Mouse (Mus musculus) urinary bladder, postnatal 36 days (tissue): ENCODE data around the gene Podxl2.

Source experiments
- DNase-seq, 2 experiments: peaks; one replicate each; pipeline ENCODE4 v3.0.0; 2022; ENCODE audit warnings: low spot score in 2 of 2, mixed read lengths in 1 of 2

Gene Podxl2

DNA sequence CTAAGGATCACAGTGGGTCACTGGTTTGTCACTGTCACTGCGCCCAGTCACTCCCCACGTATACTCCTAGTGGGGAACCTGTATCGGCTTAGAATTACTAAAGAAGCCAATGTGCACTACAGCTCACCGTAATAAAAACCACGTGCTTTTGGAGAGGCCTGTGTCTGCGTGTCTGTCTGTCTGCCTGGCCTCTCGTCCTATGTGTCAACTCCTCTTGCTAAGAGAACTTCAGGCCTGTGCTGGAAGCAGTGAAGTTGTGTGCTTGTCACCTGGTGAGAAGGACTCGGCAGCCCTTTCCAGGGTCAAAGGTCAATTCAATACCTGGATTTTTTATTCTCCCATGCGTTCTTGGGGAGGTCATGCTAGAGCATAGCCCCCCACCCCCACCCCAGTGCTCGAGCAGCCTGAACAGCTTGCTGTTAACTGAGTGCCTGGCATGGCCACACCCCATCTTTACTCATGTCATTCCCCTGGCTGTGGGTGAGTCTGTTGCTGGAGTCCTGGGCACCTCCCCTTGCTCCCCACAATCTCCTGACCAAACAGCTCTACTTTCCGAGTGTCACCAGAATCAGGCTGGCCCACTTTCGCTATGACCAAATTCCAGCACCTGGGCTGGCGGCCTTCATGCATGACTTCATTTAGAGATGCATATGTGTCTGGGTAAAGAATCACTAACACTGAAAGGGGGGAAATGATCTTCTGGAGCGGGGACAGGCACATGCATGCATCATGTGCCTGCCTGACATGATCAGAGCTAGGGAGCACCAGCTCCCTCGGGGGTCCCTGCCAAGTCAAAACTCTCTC lies 46.4 kb downstream of the Podxl2 start:
- DNase-seq = no peak

DNA sequence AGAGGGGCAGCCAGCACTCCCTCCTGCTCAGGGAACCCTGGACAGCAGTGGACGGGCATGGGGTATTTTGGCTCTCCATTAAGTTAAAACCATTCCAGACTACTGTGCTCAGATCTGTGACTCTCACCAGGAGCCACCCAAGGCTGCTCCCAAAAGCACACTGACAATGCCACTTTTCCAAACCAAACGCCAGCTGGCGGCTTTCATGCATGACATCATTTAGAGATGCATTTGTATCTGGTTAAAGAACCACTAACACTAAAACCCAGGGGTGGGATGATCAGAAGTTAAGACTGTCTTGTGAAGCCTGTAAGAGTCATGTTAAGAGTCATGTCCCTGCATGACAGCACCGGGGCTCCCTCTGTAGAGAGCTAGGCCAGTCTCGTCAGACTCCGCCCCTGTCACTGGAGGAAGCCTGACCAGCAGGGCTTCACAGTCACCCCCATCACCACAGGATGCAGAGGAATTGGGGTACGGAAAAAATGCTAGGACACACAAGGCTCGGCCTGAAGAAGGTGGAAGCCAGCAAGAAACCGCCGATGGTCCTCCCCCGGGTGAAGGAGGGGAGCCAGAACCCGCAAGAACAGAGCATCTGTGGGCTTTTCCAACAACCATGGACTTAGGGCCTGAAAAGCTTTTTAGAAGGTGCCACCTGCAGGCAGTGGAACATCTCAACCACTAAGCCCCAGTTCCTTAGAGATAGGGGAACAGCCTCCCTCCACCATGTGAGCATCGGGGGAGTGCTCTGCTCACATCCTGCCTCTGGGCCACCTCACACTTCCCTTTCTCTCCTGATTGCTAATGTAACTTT lies 47.2 kb downstream of the Podxl2 start:
- DNase-seq = no peak

DNA sequence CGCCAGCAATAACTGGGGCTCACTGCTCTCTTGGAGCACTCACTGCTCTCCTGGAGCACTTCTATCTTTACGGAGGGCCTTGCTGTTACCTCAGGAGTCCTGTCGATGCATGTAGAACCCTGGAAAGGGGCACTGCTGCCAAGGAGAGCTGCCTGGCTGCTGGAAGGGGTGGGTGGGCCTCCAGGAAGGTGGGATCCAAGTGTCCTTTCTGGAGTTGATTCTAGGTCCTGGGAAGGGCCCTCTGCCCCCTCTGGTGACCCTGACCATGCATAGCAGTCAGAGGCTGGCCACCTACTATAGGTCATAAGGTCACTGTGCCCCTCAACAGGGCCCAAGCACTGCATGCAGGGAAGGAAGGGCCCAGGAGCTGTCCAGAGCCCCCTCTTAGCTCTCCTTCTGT lies 47.9 kb downstream of the Podxl2 start:
- DNase-seq = no peak

DNA sequence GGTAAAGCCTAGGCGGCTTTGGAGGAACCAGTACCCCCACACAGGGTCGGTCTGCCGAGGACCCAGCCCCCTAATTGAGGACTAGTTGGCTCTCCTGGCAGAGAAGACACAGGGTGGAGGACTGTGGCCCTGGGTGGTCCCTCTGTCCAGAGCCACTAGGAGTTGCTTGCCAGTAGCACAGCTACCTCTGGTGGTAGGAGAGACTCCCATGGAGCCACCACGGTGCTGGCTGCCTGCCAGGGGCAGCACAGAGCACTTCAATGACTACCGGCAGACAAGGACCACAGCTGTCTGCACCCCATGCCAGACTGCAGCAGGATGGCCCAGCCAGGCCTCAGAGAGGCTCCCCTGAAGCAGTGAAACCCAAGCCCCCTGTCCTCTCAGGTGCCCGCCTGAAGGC lies 48.3 kb downstream of the Podxl2 start:
- DNase-seq = no peak

DNA sequence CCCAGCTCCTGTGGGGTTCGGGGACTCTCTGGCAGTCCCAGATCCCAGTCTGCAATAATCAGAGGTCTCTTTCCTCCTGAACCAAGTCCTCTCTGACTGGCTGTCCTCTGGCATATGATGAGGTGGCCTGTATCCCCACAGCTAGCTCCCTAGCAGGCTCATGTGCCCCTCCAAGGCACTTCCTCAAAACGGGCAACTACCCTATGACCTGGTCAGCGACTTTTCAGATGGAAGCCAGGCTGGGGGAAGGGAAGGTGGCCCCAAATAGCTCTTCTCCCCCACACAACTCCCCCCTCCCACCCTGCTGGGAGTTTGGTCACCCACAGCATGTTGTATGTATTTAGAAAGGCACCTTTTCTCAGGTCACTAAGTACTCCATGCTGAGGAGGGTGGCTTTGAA lies 48.8 kb downstream of the Podxl2 start:
- DNase-seq = no peak

DNA sequence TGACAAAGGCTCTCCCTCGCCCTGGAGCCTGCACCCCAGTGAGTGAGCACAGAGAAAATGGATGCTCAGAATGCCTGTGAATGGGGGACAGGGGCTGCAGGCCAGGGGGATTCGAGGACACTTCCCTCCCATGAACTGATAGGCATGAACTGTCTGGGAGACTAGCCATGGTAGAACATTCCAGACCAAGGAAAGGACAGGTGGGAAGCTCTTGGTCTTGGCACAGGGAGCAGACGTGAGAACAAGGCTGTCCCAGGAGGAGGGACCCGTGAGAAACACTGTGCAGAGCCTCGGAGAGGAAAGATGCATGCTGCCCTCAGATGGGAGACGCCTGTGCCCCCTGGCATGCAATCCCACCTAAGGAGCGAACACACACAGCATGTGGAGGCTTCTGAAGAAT lies 50.7 kb downstream of the Podxl2 start:
- DNase-seq = no peak

DNA sequence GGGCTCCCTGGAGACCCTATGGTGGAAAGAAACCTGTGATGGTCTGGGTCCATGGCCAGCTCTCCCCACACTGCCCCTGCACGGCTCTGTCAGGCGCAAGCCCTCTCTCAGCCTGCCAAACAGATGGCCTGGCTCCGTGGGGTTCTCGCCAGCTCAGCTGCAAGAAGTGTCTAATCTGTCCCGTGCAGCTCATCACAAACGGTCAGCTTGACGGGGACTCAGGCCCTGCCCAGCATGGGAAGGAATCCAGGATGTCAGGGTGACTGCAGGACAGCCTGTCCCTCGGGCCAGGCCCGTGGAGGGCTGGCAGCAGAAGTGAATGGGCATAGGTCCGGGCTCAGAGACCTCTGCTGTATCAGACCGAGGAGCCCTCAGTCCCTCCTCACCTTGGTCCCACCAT lies 52.9 kb downstream of the Podxl2 start:
- no peak for DNase-seq

DNA sequence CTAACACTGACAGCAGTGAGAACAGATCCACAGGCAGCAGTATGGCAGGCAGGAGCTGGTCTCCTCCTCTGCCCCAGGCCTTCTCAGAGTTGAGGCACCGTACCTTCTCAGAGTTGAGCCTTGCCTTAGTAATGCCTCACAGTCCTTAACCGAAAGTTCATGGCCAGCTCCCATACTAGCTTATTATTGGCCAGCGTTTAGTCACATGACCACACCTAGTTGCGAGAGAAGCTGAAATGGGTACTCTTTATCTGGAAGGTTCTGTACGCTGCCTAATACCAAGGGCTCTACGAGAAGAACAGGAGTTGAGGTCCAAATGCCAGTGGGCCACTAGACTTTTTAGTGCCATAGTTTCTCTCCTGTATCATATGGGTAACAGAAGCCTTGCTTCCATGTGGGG lies 53.5 kb downstream of the Podxl2 start:
- DNase-seq = no peak

DNA sequence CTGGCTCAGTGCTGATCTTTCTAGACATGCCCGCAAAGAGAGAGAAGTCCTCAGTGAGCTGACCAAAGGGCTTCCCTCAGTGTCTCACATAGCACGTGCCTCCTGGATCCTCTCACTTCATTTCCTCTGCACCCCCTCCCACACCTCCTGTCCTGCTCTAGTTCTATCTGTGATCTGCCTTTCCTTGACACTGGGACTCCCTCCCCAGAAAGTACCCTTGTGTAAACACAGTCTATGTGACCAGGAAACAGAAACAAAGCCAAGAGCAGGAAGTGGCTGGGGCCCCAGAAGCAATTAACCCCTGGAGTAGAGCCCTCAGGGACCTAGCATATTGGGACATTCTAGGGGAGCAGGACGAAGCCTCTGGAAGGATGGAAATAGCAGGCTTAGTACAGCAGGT lies 54.0 kb downstream of the Podxl2 start:
- no peak for DNase-seq

DNA sequence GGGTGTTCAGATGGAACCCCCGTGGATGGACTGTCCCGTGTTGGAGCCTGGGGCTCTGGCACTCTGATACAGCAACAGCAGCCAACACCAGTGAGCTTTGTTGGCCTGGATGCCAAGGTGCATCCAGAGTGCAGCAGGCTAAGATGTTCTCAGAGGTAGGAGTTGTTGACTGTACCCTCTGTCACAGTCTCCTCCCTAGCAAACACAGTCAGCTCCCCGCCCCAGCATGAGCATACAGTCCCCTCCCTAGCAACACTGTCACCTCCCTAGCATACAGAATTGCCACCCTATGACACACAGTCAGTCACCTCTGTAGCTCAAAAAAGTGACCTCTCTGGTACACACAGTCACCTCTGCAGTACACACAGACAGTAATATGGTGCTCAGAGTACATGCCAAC lies 57.9 kb downstream of the Podxl2 start:
- DNase-seq = no peak

DNA sequence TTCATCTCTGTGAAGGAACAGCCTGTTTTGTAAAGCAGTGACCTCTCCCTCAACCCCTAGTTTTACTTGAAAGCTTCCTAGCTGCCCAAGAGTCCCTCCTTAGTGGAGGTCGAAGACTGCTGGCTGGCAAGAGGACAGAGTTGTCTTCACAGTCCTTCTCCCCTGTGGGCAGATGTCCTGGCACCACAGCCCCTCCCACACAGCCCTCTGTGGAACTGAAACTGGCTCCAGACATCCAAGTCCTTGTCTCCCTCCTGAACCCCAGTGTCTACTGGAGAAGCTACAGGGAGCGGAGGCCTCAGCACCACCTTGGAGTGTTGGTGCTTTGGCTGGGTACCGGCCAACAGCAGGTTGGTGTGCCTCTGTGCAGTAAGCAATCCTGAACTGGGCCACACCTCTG lies 59.4 kb downstream of the Podxl2 start:
- DNase-seq = no peak

DNA sequence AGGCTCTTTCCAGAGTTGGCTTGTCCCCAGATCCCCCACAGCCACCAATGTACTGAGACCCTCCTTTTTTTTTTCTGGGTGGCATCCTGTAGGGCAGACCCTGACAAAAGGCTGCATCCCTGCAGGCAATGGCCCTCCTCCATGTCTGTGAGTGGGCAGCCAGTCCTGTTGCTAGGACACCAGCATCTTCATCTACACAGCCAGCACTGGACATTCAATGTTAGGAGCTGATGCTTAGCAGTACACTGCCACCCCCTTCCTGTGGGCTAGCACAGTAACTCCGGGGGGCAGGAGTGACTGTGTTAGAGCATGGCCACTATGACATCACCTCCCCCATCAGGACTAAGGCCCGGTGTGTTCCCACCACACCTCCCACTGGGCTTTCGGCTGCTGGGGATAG lies 59.8 kb downstream of the Podxl2 start:
- no peak for DNase-seq

DNA sequence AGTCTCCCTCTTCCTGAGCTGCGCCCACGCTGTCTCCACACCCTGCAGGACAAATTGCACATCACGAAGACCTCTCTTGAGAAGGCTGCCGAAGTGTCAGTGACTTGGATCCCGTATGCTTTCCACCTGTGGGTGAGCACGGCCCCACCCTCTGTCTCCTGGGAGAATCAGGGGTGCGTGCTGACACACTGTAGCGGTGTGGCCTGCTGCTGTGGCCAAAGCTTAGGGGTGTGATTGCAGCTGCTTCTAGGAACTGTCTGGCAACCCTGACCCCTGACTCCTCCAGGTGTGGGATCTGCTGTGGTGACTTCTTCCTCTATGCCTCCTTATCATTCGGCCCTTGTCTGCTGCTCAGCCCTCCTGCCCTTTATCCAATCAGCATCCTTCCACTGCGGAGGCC lies 61.0 kb downstream of the Podxl2 start:
- DNase-seq = no peak

DNA sequence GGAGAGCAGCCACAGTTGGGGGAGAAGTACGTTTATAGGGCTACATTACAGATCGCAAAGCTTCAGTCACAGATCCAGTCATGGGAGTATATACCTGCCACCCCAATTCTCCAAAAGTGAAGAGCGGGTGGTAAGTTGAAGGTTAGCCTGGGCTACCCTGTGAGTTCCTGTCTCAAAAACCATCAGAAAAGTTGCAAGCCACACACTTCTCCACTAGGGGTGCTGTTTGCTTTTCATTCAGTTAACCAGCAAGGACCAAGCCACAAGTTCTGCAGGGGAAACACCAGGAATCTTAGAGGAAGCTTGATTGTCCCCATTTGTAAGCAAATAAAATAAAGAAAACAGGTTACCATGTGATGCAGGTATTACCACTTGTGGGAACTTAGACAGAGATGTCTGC lies 62.0 kb downstream of the Podxl2 start:
- DNase-seq = no peak

DNA sequence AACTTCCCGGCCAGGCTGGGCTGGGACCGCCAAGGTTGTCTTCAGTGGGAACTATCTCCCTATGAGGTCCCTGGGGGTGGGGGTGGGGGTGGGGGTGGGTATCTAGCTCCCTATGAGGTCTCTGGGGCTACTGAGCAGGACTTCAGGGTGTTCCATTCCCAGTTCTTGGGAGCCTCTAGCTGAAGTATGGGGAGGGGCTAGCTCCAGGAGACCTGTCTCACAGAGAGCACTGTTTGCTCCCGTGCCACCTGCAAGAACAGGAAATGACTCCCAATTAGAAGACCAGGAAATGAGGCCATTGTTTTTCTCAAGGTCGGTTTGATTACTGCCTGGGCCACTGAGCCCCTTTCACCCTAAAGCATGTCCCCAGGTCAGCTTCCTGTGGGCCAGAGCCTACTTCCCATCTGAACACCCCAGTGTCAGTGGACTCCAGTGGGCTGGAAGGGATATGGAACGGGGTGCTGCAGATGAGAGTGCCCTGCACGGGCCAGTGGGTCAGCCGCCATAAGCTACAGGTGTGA lies 62.9 kb downstream of the Podxl2 start:
- no peak for DNase-seq

DNA sequence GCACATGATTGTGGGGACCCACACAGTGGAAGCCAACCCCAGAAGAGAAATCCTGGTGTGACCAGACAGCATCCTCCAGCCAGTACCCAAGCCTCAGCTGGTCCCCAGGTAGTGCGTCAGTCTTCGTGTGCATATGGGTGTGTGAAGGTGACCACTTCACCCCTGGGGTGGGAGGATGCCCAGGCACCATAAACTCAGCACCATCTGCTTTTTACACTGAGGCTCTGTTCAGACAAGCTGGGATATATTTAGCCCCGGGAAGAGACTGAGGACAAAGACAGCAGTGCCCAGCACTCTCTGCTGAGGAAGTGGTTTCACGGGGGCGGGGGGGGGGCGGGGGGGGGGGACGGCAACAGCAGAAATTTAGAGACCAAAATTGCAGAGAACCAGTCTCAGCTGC lies 63.4 kb downstream of the Podxl2 start:
- DNase-seq = no peak

DNA sequence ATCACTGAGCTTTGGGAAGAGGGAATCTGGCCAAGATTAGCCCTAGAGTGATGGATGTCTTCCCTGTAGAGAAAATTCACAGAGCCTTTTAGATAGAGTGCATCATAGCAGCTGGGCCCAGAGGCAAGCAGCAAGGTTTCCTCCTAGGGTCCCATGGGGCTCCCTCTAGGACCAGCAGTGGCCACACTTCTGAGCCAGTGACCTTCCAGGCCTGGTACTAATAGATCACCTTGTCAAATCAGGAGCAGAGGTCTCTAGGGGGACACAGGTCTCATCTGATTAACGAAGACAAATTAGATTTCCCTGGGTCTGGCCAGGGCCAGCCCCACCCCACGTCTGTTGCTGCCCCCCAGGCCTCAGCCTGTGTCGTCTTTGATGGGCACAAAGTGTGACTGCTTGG lies 64.6 kb downstream of the Podxl2 start:
- DNase-seq = no peak

DNA sequence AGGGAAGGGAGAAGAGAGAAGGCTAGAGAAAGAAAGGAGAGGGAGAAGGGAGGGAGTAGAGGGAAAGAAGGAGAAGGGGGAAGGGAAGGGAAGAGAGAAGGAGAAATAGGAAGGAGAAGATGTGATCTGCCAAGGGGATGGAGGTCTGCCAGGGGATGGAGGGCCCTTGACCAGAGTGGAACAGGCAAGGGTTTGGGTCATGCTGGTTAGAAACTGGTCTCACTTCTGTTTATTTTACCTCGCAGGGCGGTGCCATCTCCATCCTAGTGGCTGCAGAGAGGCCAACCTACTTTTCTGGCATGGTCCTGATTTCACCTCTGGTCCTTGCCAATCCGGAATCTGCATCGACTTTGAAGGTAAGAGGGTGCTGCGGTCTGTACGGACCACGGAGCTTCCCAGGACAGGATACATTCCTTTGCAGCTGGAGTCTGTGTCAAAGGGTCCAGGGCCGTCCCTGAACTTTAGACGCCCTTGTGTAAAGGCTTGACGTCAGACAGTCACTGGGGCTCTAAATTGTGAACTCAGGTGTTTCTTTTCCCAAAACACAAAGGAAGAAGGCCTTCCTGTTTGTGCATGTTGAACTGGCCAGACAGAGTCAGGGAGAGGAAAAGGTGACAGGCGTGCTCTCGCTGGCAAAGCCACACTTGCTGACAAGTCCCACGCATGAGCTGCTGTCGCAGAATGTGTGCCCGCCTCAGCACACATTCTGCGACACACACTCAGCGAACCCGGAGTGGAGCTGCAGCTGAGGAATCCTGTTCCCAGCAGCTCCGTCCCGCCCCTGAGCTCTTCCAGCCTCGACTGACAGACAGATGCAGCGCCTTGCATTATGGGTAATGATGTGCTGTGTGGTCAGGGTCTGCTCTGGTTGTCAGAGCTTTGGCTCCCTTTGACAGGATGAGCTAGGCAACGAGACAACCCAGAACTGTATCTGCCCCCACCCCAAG lies 65.5 kb downstream of the Podxl2 start:
- no peak for DNase-seq

DNA sequence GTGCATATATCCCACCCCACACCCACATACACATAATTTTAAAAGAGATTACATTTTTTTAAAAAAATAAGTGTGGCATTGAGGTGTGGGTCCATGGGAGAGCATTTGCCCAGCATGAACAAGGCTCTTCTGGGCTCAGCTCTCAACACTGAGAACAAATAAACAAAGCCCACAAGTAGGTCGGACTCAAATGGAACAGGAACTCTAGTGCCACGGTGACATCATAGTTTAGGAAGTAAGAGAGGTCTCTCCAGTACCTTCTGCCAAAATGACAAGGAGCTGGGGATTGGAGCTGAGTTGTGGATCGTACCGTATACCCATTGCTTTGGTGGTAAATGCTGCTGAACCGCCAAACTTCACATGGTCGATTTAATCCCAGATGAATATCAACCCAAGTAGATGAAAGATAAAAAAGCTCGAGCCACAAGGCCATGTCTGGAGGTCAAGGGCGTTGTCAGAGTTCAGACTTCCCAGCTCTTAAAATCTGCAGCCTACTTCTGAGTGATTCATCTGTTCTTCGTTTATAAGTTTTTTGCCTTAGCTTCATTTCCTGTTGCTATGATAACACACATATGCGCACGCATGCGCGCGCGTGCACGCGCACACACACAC lies 69.8 kb downstream of the Podxl2 start:
- no peak for DNase-seq

DNA sequence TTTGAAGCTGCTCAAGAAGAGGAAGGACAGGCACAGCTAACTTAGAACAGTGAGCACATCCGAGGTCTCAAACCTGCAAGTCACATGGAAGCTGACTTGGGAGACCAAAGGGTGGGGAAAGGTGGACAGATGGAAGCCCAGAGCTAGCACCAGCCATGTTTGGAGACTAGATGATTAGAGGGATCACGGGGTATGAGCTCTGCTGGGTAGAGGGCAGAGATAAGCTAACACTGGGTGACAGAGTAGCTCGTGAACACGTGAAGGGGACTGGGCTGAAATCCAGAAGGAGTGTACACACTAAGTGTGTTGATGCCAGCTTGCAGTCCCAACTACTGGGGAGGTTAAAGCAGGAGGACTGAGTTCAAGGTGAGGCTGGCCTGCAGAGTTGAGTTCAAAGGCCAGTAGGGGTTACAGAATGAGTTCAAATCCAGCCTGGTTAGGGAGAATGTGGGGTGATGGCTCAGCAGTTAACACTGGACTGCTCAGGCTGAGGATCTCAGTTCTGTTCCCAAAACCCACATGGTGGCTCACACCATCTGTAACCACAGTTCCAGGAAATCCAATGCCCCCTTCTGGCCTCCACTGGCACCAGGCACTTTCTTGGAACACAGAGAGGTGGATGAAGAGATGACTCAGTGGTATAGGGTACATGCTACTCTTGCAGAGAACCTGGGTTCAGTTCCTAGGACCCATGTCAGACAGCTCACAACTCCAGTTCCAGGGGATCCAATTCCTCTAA lies 70.7 kb downstream of the Podxl2 start:
- DNase-seq = no peak

DNA sequence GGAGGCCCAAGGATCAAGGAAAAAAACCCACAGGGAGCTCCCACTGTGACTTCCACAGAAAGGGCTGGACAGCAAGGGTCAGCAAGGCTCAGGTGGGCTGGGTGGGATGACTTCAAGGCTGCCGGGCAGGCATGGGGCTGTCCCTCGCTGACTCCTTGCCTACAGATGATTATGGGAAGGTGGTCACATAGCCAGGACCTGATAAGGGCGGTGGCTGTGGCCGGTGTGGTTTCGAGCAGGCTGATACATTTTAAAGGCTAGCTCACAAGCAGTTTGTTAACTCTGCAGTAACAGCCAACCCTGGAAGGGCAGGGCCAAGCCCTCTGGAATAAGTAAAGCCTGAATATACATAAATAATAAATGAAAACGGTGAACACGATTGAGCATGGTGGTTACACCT lies 71.8 kb downstream of the Podxl2 start:
- no peak for DNase-seq
